ENCODE assay signal across 8 mouse cellular contexts in the genomic region with DNA sequence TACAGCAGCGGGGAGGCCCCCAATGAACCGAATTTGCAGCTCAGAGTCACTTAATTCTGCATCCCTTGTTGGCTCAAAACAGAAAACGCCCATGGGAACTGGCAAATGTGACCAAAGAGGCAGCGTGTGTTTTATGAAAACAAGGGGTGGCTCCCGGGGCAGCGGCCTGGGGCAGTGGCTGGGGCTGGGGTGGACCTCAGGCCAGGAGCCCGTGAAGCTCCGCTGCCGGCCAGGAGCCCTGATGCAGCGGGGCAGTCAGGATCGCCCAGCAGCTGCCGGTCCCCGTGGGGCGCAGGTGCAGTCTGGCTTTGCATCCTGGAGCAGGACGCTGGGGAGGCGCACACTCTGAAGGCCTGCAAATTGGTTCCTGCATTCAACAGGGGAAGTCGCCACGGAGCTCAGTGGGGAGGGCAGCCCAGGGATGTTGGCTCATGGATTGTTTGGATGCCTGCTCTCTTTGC.
DNase-seq lines count a peak whose midpoint lies in the region; ATAC-seq and TF ChIP-seq lines count a peak whose summit lies in the region.

No protein-coding gene starts in this region.

- ATAC-seq in forebrain, embryonic 11.5 days (replicated peaks; ENCODE audit: low FRiP score), result peak; percentile 36; the same call in 1 of the 2 replicates
- no peak for ATAC-seq in intestine, embryonic 16.5 days

- TF ChIP-seq POLR2A in cerebellum, adult 2 months (IDR thresholded peaks at IDR 0.05; ENCODE audit: borderline replicate concordance, insufficient read depth, low read length), result 0 out of 2 replicates have a peak, but pooled peaks have one; percentile 13
- TF ChIP-seq POLR2A in CH12.LX (IDR thresholded peaks at IDR 0.05; ENCODE audit: low read depth, low read length), result no peak; the same call in 1 of the 2 replicates

- no peak for TF ChIP-seq CTCF in cerebellum, adult 2 months (IDR thresholded peaks at IDR 0.05; ENCODE audit: borderline replicate concordance, insufficient read depth, low read depth, low read length)
- no peak for TF ChIP-seq CTCF in CH12.LX (conservative IDR thresholded peaks at IDR 0.05 in 1 of 2, IDR thresholded peaks at IDR 0.05 in 1 of 2; ENCODE audit: low read depth in 2 of 2, low read length in 2 of 2)

- in situ Hi-C loops in CH12.LX (cut with MboI; ENCODE audit: low pct_ligation_motif_present, low pct_unique_long_range_greater_than_20kb, low sequenced_read_pairs), result no loop called here

- H3K79me2 ChIP-seq in CH12.LX (replicated peaks; ENCODE audit: control insufficient read depth, extremely low read depth, insufficient read depth, poor library complexity, severe bottlenecking), result peaks cover 3% of the 10 kb centered on the region; the same call in 1 of the 2 replicates

- H3K4me2 ChIP-seq in CH12.LX (ENCODE audit: insufficient read depth, low read depth, poor library complexity, severe bottlenecking), result peak overlapping the region; percentile 41
- H3K4me2 ChIP-seq in forebrain, embryonic 11.5 days (ENCODE audit: low read depth, low read length, severe bottlenecking), result peak overlapping the region; percentile 24; the same call in 1 of the 2 replicates
- 0 out of 2 replicates have a peak overlapping the region, but pooled peaks have one; percentile 22 for H3K4me2 ChIP-seq in intestine, embryonic 16.5 days (ENCODE audit: low read depth, low read length)

- peaks cover 0 to 12% of the 10 kb centered on the region in 2 experiments for H3K36me3 ChIP-seq in CH12.LX (replicated peaks in 1 of 2; ENCODE audit: control insufficient read depth in 1 of 2, insufficient read depth in 1 of 2, low read length in 1 of 2)
- no peaks in the 10 kb centered on the region for H3K36me3 ChIP-seq in forebrain, embryonic 11.5 days (ENCODE audit: control insufficient read depth, insufficient read depth, low read length)
- H3K36me3 ChIP-seq in intestine, embryonic 16.5 days (ENCODE audit: control insufficient read depth, insufficient read depth, low read length), result no peaks in the 10 kb centered on the region

- dilution Hi-C loops in CH12.LX (cut with MboI; ENCODE audit: extremely low pct_ligation_motif_present, extremely low pct_unique_long_range_greater_than_20kb, low sequenced_read_pairs), result no loop called here

- no peak for TF ChIP-seq RAD21 in CH12.LX (IDR thresholded peaks at IDR 0.05; ENCODE audit: low read depth, low read length)

- peaks cover under 1% of the 10 kb centered on the region for H3K9me3 ChIP-seq in CH12.LX (replicated peaks; ENCODE audit: low read length)
- H3K9me3 ChIP-seq in forebrain, embryonic 11.5 days (ENCODE audit: control insufficient read depth, low read length), result no peaks in the 10 kb centered on the region
- H3K9me3 ChIP-seq in intestine, embryonic 16.5 days (ENCODE audit: control insufficient read depth, low read length), result no peaks in the 10 kb centered on the region

- peak; percentile 45 to 49 for DNase-seq in cerebellum, adult 2 months
- DNase-seq in cerebellum, adult 9-10 months, result no peak
- DNase-seq in CH12.LX (ENCODE audit: extremely low read depth), result peak; percentile 73
- peak; percentile 65 for DNase-seq in forebrain, embryonic 11.5 days (ENCODE audit: low spot score)
- peak; percentile 35 for DNase-seq in naive thymus-derived CD4-positive, alpha-beta T cell, adult 2 months (ENCODE audit: low read depth)
- DNase-seq in right cerebral cortex, adult 18-20 months, result no peak
- no peak for DNase-seq in urinary bladder, postnatal 10 days (ENCODE audit: low spot score)

- peak overlapping the region; percentile 3 for H3K4me3 ChIP-seq in cerebellum, adult 2 months (replicated peaks; ENCODE audit: insufficient read depth, low read depth, low read length)
- peak overlapping the region in 1 of 3 experiments; percentile 13 for H3K4me3 ChIP-seq in CH12.LX (replicated peaks in 1 of 3; ENCODE audit: low read depth in 2 of 3, low read length in 2 of 3, poor library complexity in 1 of 3)
- H3K4me3 ChIP-seq in forebrain, embryonic 11.5 days (ENCODE audit: low read depth, low read length), result no peak overlapping the region
- H3K4me3 ChIP-seq in intestine, embryonic 16.5 days (ENCODE audit: low read length), result no peak overlapping the region

- TF ChIP-seq EP300 in CH12.LX (IDR thresholded peaks at IDR 0.05; ENCODE audit: low read length), result no peak

- no peak overlapping the region; the same call in 1 of the 2 replicates for H3K9ac ChIP-seq in CH12.LX (ENCODE audit: insufficient read depth, low read depth)
- peak overlapping the region; percentile 1 for H3K9ac ChIP-seq in forebrain, embryonic 11.5 days (ENCODE audit: low read length)
- H3K9ac ChIP-seq in intestine, embryonic 16.5 days (ENCODE audit: low read depth, low read length), result peak overlapping the region; percentile 49

- H3K4me1 ChIP-seq in cerebellum, adult 2 months (ENCODE audit: control insufficient read depth, insufficient read depth, low read length), result peaks cover 16% of the 10 kb centered on the region
- peaks cover 17 to 50% of the 10 kb centered on the region in 2 experiments for H3K4me1 ChIP-seq in CH12.LX (ENCODE audit: control insufficient read depth in 1 of 2, insufficient read depth in 2 of 2)
- H3K4me1 ChIP-seq in forebrain, embryonic 11.5 days (replicated peaks; ENCODE audit: control insufficient read depth, insufficient read depth, low read length), result peaks cover 3% of the 10 kb centered on the region; the same call in 1 of the 2 replicates
- H3K4me1 ChIP-seq in intestine, embryonic 16.5 days (ENCODE audit: control insufficient read depth, insufficient read depth, low read length), result peaks cover 15% of the 10 kb centered on the region

- 5% methylated on average over 18 of the region's 18 CpGs for WGBS in cerebellum, adult 2 months
- WGBS in forebrain, embryonic 11.5 days, result 5% methylated on average over 18 of the region's 18 CpGs
- WGBS in intestine, embryonic 16.5 days, result 27% methylated on average over 18 of the region's 18 CpGs

- 0 out of 2 replicates have a peak overlapping the region, but pooled peaks have one; percentile 1 for H3K27ac ChIP-seq in cerebellum, adult 2 months (ENCODE audit: insufficient read depth, low read length)
- H3K27ac ChIP-seq in CH12.LX (ENCODE audit: insufficient read depth, low read depth), result peak overlapping the region; percentile 3; the same call in 1 of the 2 replicates
- no peak overlapping the region for H3K27ac ChIP-seq in forebrain, embryonic 11.5 days (ENCODE audit: low read depth, low read length)
- H3K27ac ChIP-seq in intestine, embryonic 16.5 days (ENCODE audit: low read length), result no peak overlapping the region

- no peaks in the 10 kb centered on the region for H3K27me3 ChIP-seq in cerebellum, adult 2 months (ENCODE audit: control insufficient read depth, insufficient read depth, low read length)
- H3K27me3 ChIP-seq in CH12.LX (replicated peaks), result no peaks in the 10 kb centered on the region
- H3K27me3 ChIP-seq in forebrain, embryonic 11.5 days (ENCODE audit: control insufficient read depth, insufficient read depth, low read length), result no peaks in the 10 kb centered on the region
- no peaks in the 10 kb centered on the region for H3K27me3 ChIP-seq in intestine, embryonic 16.5 days (replicated peaks; ENCODE audit: control insufficient read depth, insufficient read depth, low read length)

TF ChIP-seq in CH12.LX, 34 proteins besides CTCF, POLR2A, EP300 and RAD21:
- TF ChIP-seq PAX5 (IDR thresholded peaks at IDR 0.05; ENCODE audit: low read length), result no peak
- TF ChIP-seq BHLHE40 (IDR thresholded peaks at IDR 0.05; ENCODE audit: low read depth, low read length), result peak; percentile 18; the same call in 1 of the 2 replicates
- TF ChIP-seq POLR2AphosphoS2 (IDR thresholded peaks at IDR 0.05; ENCODE audit: low read depth, low read length), result no peak
- TF ChIP-seq ZKSCAN1 (IDR thresholded peaks at IDR 0.05; ENCODE audit: borderline replicate concordance, low read depth, low read length), result no peak
- no peak for TF ChIP-seq NELFE (IDR thresholded peaks at IDR 0.05; ENCODE audit: low read depth, low read length)
- no peak for TF ChIP-seq MAX (IDR thresholded peaks at IDR 0.05; ENCODE audit: low read length)
- no peak; the same call in 1 of the 2 replicates for TF ChIP-seq IRF4 (IDR thresholded peaks at IDR 0.05; ENCODE audit: low read depth, low read length)
- TF ChIP-seq MAZ (IDR thresholded peaks at IDR 0.05; ENCODE audit: low read depth, low read length), result no peak
- TF ChIP-seq SIN3A (IDR thresholded peaks at IDR 0.05; ENCODE audit: low read length), result no peak
- TF ChIP-seq TCF12 (IDR thresholded peaks at IDR 0.05; ENCODE audit: low read depth, low read length), result peak; percentile 64; the same call in 1 of the 2 replicates
- no peak for TF ChIP-seq MXI1 (IDR thresholded peaks at IDR 0.05; ENCODE audit: low read depth, low read length)
- peak; percentile 60 for TF ChIP-seq NRF1 (IDR thresholded peaks at IDR 0.05; ENCODE audit: low read depth, low read length)
- TF ChIP-seq JUND (conservative IDR thresholded peaks at IDR 0.05; ENCODE audit: low read depth, low read length), result no peak
- TF ChIP-seq ELF1 (IDR thresholded peaks at IDR 0.05; ENCODE audit: low read depth, low read length), result no peak
- no peak for TF ChIP-seq ZNF384 (IDR thresholded peaks at IDR 0.05; ENCODE audit: low read depth, low read length)
- no peak for TF ChIP-seq MAFK (IDR thresholded peaks at IDR 0.05; ENCODE audit: insufficient replicate concordance, low read length)
- no peak for TF ChIP-seq ZMIZ1 (IDR thresholded peaks at IDR 0.05; ENCODE audit: low read depth, low read length)
- no peak for TF ChIP-seq E2F4 (IDR thresholded peaks at IDR 0.05; ENCODE audit: insufficient replicate concordance, low read depth, low read length)
- no peak for TF ChIP-seq ZC3H11A (IDR thresholded peaks at IDR 0.05; ENCODE audit: low read depth, low read length)
- TF ChIP-seq USF2 (conservative IDR thresholded peaks at IDR 0.05; ENCODE audit: low read depth, low read length), result no peak
- no peak for TF ChIP-seq ETS1 (conservative IDR thresholded peaks at IDR 0.05; ENCODE audit: low read depth, low read length)
- no peak for TF ChIP-seq MEF2A (IDR thresholded peaks at IDR 0.05; ENCODE audit: borderline replicate concordance, low read depth, low read length)

Comparison
In these comparisons a context has a peak if more than half of its experiments do, and no peak if none do; other contexts are left out.
1. DNase-seq: peak in cerebellum, adult 2 months (2 of 2), CH12.LX (single experiment), forebrain, embryonic 11.5 days (single experiment) and naive thymus-derived CD4-positive, alpha-beta T cell, adult 2 months (single experiment); none in cerebellum, adult 9-10 months (single experiment), right cerebral cortex, adult 18-20 months (single experiment) and urinary bladder, postnatal 10 days (single experiment).
2. H3K27ac ChIP-seq: peak in cerebellum, adult 2 months (single experiment) and CH12.LX (single experiment); none in forebrain, embryonic 11.5 days (single experiment) and intestine, embryonic 16.5 days (single experiment).
3. Peak in every context shown above with its lines, with median percentiles within 50 percentile points of each other: H3K4me2 ChIP-seq.